Comparison of ENCODE assay signal across 8 mouse cellular contexts in genomic region chr14:79562745-79563144, GRCm38 (mm10). TPM values are rescaled to one million over a fixed set of nuclear protein-coding genes. Genes with fewer than 3 reads are reported as not detected.
DNase-seq lines count a peak whose midpoint lies in the region; ATAC-seq lines count a peak whose summit lies in the region.

No protein-coding gene starts in this region.

- H3K9me3 ChIP-seq in neural tube, embryonic 15.5 days (replicated peaks): no peaks in the 10 kb centered on the region
- no peaks in the 10 kb centered on the region for H3K9me3 ChIP-seq in kidney, embryonic 15.5 days (replicated peaks)

- ATAC-seq in neural tube, embryonic 15.5 days (ENCODE audit: low FRiP score): no peak
- 0 out of 2 replicates have a peak, but pooled peaks have one; percentile 12 for ATAC-seq in kidney, embryonic 15.5 days (replicated peaks; ENCODE audit: low FRiP score)

- 0 out of 2 replicates have a peak, but pooled peaks cover 2% of the 10 kb centered on the region for H3K36me3 ChIP-seq in neural tube, embryonic 15.5 days
- H3K36me3 ChIP-seq in kidney, embryonic 15.5 days: peaks cover 32% of the 10 kb centered on the region

- no peak overlapping the region for H3K4me2 ChIP-seq in neural tube, embryonic 15.5 days
- no peak overlapping the region for H3K4me2 ChIP-seq in kidney, embryonic 15.5 days

- H3K4me1 ChIP-seq in neural tube, embryonic 15.5 days: no peaks in the 10 kb centered on the region
- no peaks in the 10 kb centered on the region for H3K4me1 ChIP-seq in kidney, embryonic 15.5 days

- DNase-seq in neural tube, embryonic 10.5 days (ENCODE audit: extremely low spot score, low spot score): peak; percentile 38
- peak; percentile 77 for DNase-seq in NIH3T3 (ENCODE audit: low read depth)
- DNase-seq in cerebellum, adult 9-11 months: peak; percentile 27
- DNase-seq in gonadal fat pad, adult 2 months (ENCODE audit: low read depth): peak; percentile 54
- DNase-seq in lung, postnatal 25 days (ENCODE audit: low spot score): peak; percentile 72
- DNase-seq in testis, postnatal 10 days (ENCODE audit: low spot score): peak; percentile 75

- no peaks in the 10 kb centered on the region for H3K27me3 ChIP-seq in neural tube, embryonic 15.5 days (replicated peaks)
- no peaks in the 10 kb centered on the region for H3K27me3 ChIP-seq in kidney, embryonic 15.5 days

- no peak overlapping the region for H3K4me3 ChIP-seq in neural tube, embryonic 15.5 days (replicated peaks)
- no peak overlapping the region for H3K4me3 ChIP-seq in kidney, embryonic 15.5 days (replicated peaks)

- no peak overlapping the region for H3K27ac ChIP-seq in neural tube, embryonic 15.5 days (replicated peaks)
- H3K27ac ChIP-seq in kidney, embryonic 15.5 days: peak overlapping the region; percentile 14; the same call in 1 of the 2 replicates

- no peak overlapping the region for H3K9ac ChIP-seq in neural tube, embryonic 15.5 days (replicated peaks)
- H3K9ac ChIP-seq in kidney, embryonic 15.5 days: no peak overlapping the region

- WGBS in neural tube, embryonic 15.5 days: 21% methylated on average over 5 of the region's 5 CpGs
- 18% methylated on average over 5 of the region's 5 CpGs for WGBS in kidney, embryonic 15.5 days

RNA-seq across cellular contexts. Expression of gene Sugt1, which starts 24.7 kb away (rescaled TPM):
- 93.9 and 101 TPM in 2 replicates for polyA plus RNA-seq in neural tube, embryonic 15.5 days (2015; fragmentation: Nextera tagmentation; extraction: Ambion mirVana)
- 7.8 TPM in 2 replicates for polyA plus RNA-seq in gonadal fat pad, adult 2 months (2012; rRNA removed)
- 122 and 131 TPM in 2 replicates for polyA plus RNA-seq in kidney, embryonic 15.5 days (2015; fragmentation: Nextera tagmentation; extraction: Ambion mirVana)

Comparison
In these comparisons a context has a peak if more than half of its experiments do, and no peak if none do; other contexts are left out.
1. DNase-seq: peak in every context shown above with its lines; median percentile 77 in NIH3T3; 75 in testis, postnatal 10 days; 72 in lung, postnatal 25 days; 54 in gonadal fat pad, adult 2 months; 38 in neural tube, embryonic 10.5 days; 27 in cerebellum, adult 9-11 months.
2. RNA of gene Sugt1, which starts 24.7 kb away (polyA plus RNA-seq): 122 to 131 TPM in kidney, embryonic 15.5 days and 93.9 to 101 TPM in neural tube, embryonic 15.5 days; 7.8 TPM in gonadal fat pad, adult 2 months; every median in the first group is over 10 times any median in the second.